Mouse (Mus musculus): ENCODE data around the gene Cox6b1.

GRCm38 (mm10) chr7:30665321-30665720, 39.4 kb upstream of the Cox6b1 start:
- no peak for TF ChIP-seq CTCF (IDR thresholded peaks at IDR 0.05; ENCODE audit: low read depth, low read length)
- TF ChIP-seq POLR2A (IDR thresholded peaks at IDR 0.05; ENCODE audit: extremely low read depth, insufficient read depth, low read length) = no peak

Measured in liver, adult 2 months (tissue).